Mouse (Mus musculus): ENCODE results near the gene Thsd4.

DNA sequence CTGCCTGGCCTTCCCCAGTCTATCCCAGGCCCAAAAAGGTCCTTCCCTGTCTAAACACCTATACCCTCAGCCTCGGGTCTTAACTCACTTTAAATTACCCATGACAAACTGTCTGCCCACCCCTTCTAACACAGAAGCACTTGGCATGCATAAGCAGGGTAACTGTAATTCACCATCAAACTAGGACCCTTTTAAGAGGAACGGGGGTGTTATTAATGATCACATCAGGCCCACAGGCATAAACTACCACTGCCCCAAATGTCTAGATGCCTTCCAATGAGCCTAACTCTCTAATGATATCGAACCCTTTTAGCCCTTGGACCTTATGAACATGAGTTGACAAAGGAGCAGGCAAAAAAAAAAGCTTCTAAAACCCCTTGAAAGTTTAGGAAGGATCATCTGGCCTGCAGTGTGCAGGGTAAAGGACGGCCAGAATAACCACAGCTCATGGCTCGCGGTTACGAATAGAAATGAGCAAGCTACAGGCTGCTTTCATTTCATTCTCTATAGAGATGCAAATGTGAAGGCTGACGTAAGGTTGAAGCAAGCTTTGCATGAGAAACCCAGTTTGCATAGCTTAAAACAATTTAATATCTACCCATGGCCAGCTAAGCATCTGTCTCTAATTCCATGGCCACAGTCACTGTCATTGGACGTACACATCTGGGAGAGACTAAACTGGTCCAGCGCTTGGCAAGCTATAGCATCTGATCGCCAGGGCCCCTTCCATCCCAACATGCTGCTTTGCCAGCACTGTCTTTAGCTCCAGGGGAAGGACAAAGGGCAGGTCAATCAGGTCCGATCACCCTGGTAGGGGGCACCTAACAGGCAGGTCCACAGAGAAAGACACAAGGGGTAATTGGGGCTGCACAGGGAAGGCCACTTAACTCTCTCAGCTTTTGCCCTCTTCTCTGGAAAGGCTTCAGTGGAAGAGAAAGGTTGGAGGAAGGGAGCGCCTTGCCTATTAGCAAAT, 61.5 kb downstream of the Thsd4 start:
- TF ChIP-seq CTCF (IDR thresholded peaks at IDR 0.05; ENCODE audit: low read depth, low read length) (no peak), POLR2A (IDR thresholded peaks at IDR 0.05; ENCODE audit: extremely low read depth, insufficient read depth, low read length) (no peak)
